Mouse (Mus musculus) stomach, embryonic 16.5 days (tissue): ENCODE measurements at regions not wholly inside any gene's neighbourhood (a gene's known extent, or its start where the extent isn't known, plus 50 kb on each side); places are given as distances from the start of the nearest gene placed in this dataset.

Source experiments
- ATAC-seq: fragments of 200-750 bp; cut with Nextera tagmentation; 2 replicates; pipeline ENCODE4 v1.8.0; 2017; ENCODE audit warnings: moderate number of reproducible peaks, moderate TSS enrichment; ENCODE audit not compliant: insufficient read depth, low FRiP score
- H3K27ac ChIP-seq: fragments of 300-500 bp; sonication (generic); 2 replicates; pipeline ENCODE4 v1.5.1; 2014; ENCODE audit warnings: low read length
- H3K27me3 ChIP-seq: fragments of 300-500 bp; sonication (generic); 2 replicates; pipeline ENCODE4 v1.6.1; 2014; ENCODE audit warnings: low read length, control low read depth, mixed read lengths; ENCODE audit not compliant: control insufficient read depth, insufficient read depth
- H3K36me3 ChIP-seq: fragments of 300-500 bp; sonication (generic); 2 replicates; pipeline ENCODE4 v1.6.1; 2014; ENCODE audit warnings: low read length; ENCODE audit not compliant: control insufficient read depth, insufficient read depth
- H3K4me1 ChIP-seq: fragments of 300-500 bp; sonication (generic); 2 replicates; pipeline ENCODE4 v1.6.1; 2014; ENCODE audit warnings: low read length, control low read depth, mixed read lengths; ENCODE audit not compliant: control insufficient read depth, insufficient read depth
- H3K4me2 ChIP-seq: fragments of 300-500 bp; sonication (generic); 2 replicates; pipeline ENCODE4 v1.6.1; 2014; ENCODE audit warnings: low read depth, low read length, mixed read lengths
- H3K4me3 ChIP-seq: fragments of 300-500 bp; sonication (generic); replicated peaks from 2 replicates; pipeline ENCODE4 v1.5.1; 2014; ENCODE audit warnings: mild to moderate bottlenecking, low read length
- H3K9ac ChIP-seq: fragments of 300-500 bp; sonication (generic); 2 replicates; pipeline ENCODE4 v1.6.1; 2014; ENCODE audit warnings: low read length
- H3K9me3 ChIP-seq: fragments of 300-500 bp; sonication (generic); replicated peaks from 2 replicates; pipeline ENCODE4 v1.6.1; 2016; ENCODE audit warnings: low read length, control low read depth; ENCODE audit not compliant: control insufficient read depth
- WGBS: fragments of 180-500 bp; shearing (Covaris S2); extraction: QIAGEN DNeasy Blood & Tissue Kit; methylation state at CpG from one replicate; pipeline ENCODE4 v1.1.7; 2014; 5-methylcytosine and 5-hydroxymethylcytosine counted together

DNA sequence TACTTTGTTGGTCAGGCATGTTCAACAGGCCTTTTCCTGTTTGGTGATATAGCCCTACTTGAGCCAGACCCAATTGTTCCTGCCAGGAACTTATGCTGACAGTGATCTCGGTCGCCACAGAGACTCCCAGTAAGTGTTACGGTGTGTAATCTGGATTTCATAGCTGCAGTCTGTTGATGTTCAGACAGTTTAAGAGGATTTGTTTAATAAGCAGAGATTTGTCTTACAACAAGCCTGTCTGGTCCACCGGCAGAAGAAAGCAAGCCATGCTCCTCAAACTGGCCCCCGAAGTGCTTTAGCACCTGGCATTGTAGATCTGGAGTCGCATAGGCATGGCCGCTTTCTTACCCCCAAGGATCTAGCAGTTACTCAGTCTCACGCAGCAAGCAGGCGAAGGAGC, 150.0 kb upstream of the Lcorl start:
- Histone ChIP-seq H3K4me2 (no peak overlapping the region), H3K9me3 (no peaks in the 10 kb centered on the region), H3K27ac (no peak overlapping the region), H3K4me3 (no peak overlapping the region), H3K27me3 (no peaks in the 10 kb centered on the region), H3K9ac (no peak overlapping the region), H3K4me1 (no peaks in the 10 kb centered on the region), H3K36me3 (no peaks in the 10 kb centered on the region)
- 79% methylated on average over 9 of the region's 9 CpGs for WGBS
- no peak for ATAC-seq

GRCm38 (mm10) chr5:46006691-46007090, 149.3 kb upstream of the Lcorl start:
- Histone ChIP-seq H3K4me1 (no peaks in the 10 kb centered on the region), H3K27me3 (no peaks in the 10 kb centered on the region), H3K4me2 (no peak overlapping the region), H3K9me3 (no peaks in the 10 kb centered on the region), H3K27ac (no peak overlapping the region), H3K9ac (no peak overlapping the region), H3K4me3 (no peak overlapping the region), H3K36me3 (no peaks in the 10 kb centered on the region)
- no peak for ATAC-seq
- 63% methylated on average over 2 of the region's 2 CpGs for WGBS

DNA sequence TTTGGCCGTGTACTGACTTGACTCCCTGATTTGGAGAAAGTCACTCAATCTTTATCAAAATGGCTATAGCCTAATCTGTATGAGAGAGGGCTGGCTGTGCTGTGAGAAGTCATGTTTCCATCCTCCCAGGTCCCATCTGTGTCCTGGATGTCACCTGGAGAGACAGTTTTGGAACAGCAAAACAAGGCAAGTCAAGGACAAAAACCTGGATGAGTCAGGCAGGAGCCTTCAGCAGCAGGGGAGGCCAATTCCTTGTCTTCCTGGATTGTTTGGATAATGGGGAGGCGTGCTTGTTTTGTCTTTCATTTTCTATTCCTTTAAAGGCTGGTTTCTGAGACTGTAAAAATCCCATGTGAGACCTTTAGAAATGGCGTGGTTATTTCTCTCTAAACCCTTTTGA, 148.8 kb upstream of the Lcorl start:
- ATAC-seq, result no peak
- Histone ChIP-seq H3K9ac (no peak overlapping the region), H3K4me3 (no peak overlapping the region), H3K27me3 (no peaks in the 10 kb centered on the region), H3K27ac (no peak overlapping the region), H3K4me2 (no peak overlapping the region), H3K4me1 (no peaks in the 10 kb centered on the region), H3K36me3 (no peaks in the 10 kb centered on the region), H3K9me3 (no peaks in the 10 kb centered on the region)
- WGBS, result 71% methylated on average over 3 of the region's 3 CpGs

DNA sequence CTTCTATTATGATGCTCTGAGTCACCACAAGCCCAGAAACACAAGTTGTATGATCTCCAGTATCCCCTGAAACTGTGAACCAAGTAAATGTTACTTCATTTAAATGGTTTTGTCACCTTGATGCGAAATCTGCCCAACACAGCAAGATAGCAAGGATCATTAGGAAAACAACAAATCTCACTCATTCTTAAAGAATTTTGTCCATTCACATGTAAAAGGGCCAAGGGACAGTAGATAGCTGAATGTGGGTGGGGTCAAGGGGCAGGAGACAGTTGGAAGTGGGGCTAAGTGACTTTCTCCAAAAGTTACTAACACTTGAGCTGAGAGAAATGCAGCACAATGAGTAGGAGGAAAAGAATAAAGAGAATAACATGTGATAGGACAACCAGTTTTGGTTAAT, 148.2 kb upstream of the Lcorl start:
- no peaks in the 10 kb centered on the region for H3K36me3 ChIP-seq
- H3K4me3 ChIP-seq, result no peak overlapping the region
- H3K9me3 ChIP-seq, result no peaks in the 10 kb centered on the region
- WGBS, result 87% methylated on average over 1 of the region's 1 CpGs
- no peaks in the 10 kb centered on the region for H3K27me3 ChIP-seq
- no peak overlapping the region for H3K27ac ChIP-seq
- H3K4me1 ChIP-seq, result no peaks in the 10 kb centered on the region
- H3K9ac ChIP-seq, result no peak overlapping the region
- ATAC-seq, result no peak
- H3K4me2 ChIP-seq, result no peak overlapping the region

GRCm38 (mm10) chr5:46002011-46002410, 144.6 kb upstream of the Lcorl start:
- no peaks in the 10 kb centered on the region for H3K27me3 ChIP-seq
- no peak overlapping the region for H3K9ac ChIP-seq
- no peaks in the 10 kb centered on the region for H3K9me3 ChIP-seq
- no peak overlapping the region for H3K4me3 ChIP-seq
- H3K27ac ChIP-seq, result no peak overlapping the region
- ATAC-seq, result no peak
- H3K36me3 ChIP-seq, result no peaks in the 10 kb centered on the region
- no peaks in the 10 kb centered on the region for H3K4me1 ChIP-seq
- no peak overlapping the region for H3K4me2 ChIP-seq
- 67% methylated on average over 5 of the region's 5 CpGs for WGBS

DNA sequence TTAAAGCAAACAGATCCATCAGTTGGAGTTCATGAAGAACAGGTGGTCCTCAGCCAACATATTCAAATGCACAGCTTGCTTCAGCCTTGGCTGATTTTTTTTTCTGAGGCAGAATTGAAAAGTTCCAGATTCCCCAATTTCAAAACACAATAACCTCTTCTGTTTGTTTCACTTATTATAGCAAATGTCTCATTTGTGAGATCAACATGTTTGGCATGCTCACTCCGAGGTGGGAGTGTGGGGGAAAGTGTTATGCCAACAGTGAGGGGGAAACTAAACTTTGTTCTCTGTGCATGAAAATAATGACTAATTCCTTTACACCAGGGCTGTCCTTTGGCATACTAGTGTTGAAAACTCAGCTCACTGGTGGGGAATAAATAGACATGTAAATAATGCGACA, 100.4 kb upstream of the Lcorl start:
- H3K27me3 ChIP-seq, result no peaks in the 10 kb centered on the region
- H3K9me3 ChIP-seq, result no peaks in the 10 kb centered on the region
- no peaks in the 10 kb centered on the region for H3K4me1 ChIP-seq
- H3K4me3 ChIP-seq, result no peak overlapping the region
- H3K36me3 ChIP-seq, result no peaks in the 10 kb centered on the region
- no peak overlapping the region for H3K9ac ChIP-seq
- ATAC-seq, result no peak
- WGBS, result 70% methylated on average over 2 of the region's 2 CpGs
- no peak overlapping the region for H3K4me2 ChIP-seq
- no peak overlapping the region for H3K27ac ChIP-seq

DNA sequence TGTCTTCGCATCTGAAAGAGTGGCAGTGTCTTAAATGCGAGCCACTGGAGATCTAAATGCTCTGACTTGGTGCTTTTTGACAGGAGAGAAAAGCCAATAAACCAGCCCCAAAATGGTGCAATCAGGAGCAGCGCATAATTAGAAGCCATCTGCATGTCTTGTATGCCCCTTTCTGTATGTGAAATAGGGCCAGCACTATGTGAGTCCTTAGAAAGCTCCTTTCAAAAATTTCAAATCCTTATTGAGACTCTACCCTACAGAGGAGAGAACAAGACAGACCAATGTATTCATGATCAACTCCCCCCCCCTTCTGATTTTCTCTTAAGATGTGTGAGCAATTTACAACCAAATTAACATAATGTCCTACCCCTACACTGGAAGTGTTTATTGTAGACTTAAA, 86.6 kb upstream of the Lcorl start:
- Histone ChIP-seq H3K9me3 (no peaks in the 10 kb centered on the region), H3K4me2 (no peak overlapping the region), H3K4me1 (no peaks in the 10 kb centered on the region), H3K27me3 (no peaks in the 10 kb centered on the region), H3K36me3 (no peaks in the 10 kb centered on the region), H3K27ac (no peak overlapping the region), H3K9ac (no peak overlapping the region), H3K4me3 (no peak overlapping the region)
- 93% methylated on average over 3 of the region's 3 CpGs for WGBS
- no peak for ATAC-seq

DNA sequence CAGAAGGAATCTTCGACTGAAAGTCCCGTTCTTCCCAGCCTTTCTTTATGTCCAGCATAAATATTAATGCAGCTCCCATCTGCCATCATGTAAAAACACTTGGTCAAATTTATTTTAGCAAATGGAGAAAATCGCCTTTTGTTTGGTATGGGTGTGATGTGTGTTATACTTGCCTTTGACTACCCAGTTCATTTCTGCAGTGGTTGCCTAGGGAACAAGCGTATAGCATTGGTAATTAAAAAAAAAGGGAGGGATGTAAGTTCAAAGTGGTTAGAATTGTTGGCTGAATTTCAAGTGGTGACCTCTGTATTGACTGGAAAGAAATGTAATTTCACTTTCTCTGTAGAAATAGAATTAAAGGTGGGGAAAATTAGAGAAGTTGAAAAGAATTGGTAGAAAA, 75.6 kb upstream of the Lcorl start:
- no peaks in the 10 kb centered on the region; the same call in 1 of the 2 replicates for H3K4me1 ChIP-seq
- no peak overlapping the region for H3K27ac ChIP-seq
- H3K27me3 ChIP-seq, result no peaks in the 10 kb centered on the region
- 80% methylated on average over 4 of the region's 4 CpGs for WGBS
- no peak overlapping the region for H3K9ac ChIP-seq
- no peaks in the 10 kb centered on the region for H3K36me3 ChIP-seq
- no peak overlapping the region for H3K4me2 ChIP-seq
- ATAC-seq, result no peak
- no peaks in the 10 kb centered on the region for H3K9me3 ChIP-seq
- no peak overlapping the region for H3K4me3 ChIP-seq

- no peaks in the 10 kb centered on the region for H3K36me3 ChIP-seq
- H3K4me3 ChIP-seq, result no peak overlapping the region
- no peak overlapping the region for H3K27ac ChIP-seq
- H3K9ac ChIP-seq, result no peak overlapping the region
- no peaks in the 10 kb centered on the region; the same call in 1 of the 2 replicates for H3K4me1 ChIP-seq
- WGBS, result 71% methylated on average over 2 of the region's 2 CpGs
- no peaks in the 10 kb centered on the region for H3K27me3 ChIP-seq
- no peak for ATAC-seq
- H3K9me3 ChIP-seq, result no peaks in the 10 kb centered on the region
- H3K4me2 ChIP-seq, result no peak overlapping the region
Measured at GRCm38 (mm10) chr5:45931252-45931651, 73.8 kb upstream of the Lcorl start.

DNA sequence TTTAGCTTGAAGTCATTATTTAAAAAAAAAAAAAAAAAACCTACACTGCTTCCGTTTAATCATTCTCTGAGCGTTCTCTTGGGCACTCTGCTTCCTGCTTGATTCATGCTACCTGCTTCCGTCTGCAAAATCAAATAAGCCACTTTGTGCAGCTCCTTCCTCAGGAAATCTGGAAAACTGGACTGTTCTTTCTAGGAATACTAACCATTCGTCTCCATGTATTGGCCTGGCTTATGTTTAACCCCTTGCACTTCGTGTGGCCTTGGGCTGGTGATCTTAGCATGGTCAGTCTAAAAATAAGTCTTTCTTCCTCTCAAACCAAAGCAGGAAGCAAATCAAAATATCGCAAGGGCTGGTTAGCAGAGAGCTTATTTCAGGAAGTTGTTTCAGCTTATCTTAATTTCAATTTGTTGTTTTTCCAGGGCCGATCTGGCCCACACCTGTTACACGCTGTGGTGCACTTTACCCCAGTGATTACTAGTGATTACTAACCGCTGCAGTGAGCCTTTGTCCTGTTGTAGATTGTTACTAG, 68.5 kb upstream of the Lcorl start:
- no peaks in the 10 kb centered on the region for H3K36me3 ChIP-seq
- H3K9ac ChIP-seq, result no peak overlapping the region
- peak overlapping the region; percentile 1; the same call in 1 of the 2 replicates for H3K4me2 ChIP-seq
- peak; percentile 75 for ATAC-seq
- H3K4me3 ChIP-seq, result no peak overlapping the region
- peaks cover 5% of the 10 kb centered on the region for H3K4me1 ChIP-seq
- H3K27me3 ChIP-seq, result no peaks in the 10 kb centered on the region
- no peaks in the 10 kb centered on the region for H3K9me3 ChIP-seq
- WGBS, result 45% methylated on average over 9 of the region's 9 CpGs
- peak overlapping the region; percentile 84 for H3K27ac ChIP-seq
